Mouse (Mus musculus): ENCODE results near the gene Trim50.
"Not testable (repeated sequence)": the region's sequence is repeated elsewhere in the genome, so short reads cannot be mapped to it uniquely, and the experiment has no call there.

Trim50 gene

GRCm38 (mm10) chr5:135352995-135353394 lies at the start of gene Trim50:
Trim50 (plus strand) TSS chr5:135353295.
- no peak for DNase-seq

DNA sequence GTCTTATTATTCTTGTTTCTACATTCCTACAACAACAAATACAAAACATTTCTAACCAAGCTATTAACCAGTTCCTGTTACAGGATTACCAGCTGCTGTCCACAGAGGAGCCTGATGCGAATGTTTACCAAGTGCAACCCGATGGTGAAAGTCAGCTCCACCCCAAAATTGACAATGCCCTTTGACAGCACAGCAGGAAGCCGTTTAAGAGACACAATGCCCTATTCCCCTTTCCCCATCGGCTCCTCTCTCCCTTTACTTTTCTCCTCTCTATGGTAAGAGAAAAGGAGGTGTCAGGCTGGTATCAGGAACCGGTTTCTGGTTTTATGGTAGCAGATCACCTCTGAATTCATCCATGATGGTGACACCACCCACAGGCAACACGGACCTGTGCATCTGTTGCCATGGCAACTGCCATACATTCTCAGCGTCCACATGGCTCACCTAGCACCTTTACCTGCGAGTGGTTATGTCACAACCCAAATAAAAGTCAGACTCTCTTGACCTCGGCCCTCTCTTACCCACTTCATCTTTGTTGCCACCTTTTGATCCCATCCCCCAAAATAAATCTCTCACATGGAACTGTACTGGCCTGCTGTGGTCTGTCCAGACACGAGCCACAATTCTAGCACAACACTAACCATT lies 46.7 kb upstream of the Trim50 start:
- DNase-seq = no peak

GRCm38 (mm10) chr5:135316177-135316576 lies 36.9 kb upstream of the Trim50 start:
- no peak for DNase-seq

DNA sequence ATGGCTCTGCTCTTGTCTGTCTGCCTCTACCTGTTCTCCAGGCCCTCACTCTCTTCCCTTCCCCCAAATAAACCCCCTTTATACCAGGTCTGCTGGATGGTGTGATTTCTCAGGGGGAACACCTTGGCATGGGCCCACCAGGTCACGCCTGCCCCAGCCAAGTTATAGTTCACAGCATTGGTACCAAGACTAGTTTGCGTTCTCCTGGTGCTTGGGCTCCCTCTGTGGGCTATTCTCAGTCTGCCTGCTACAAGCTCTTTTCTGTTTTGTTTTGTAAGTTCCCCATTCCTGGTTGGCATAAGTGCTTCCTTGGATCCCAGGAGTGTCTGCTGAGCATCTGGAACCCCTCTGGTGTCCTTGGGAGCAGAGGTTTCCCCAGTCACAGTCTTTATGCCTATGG lies 33.2 kb upstream of the Trim50 start:
- DNase-seq = no peak

GRCm38 (mm10) chr5:135322197-135322596 lies 30.9 kb upstream of the Trim50 start:
- DNase-seq = no peak

DNA sequence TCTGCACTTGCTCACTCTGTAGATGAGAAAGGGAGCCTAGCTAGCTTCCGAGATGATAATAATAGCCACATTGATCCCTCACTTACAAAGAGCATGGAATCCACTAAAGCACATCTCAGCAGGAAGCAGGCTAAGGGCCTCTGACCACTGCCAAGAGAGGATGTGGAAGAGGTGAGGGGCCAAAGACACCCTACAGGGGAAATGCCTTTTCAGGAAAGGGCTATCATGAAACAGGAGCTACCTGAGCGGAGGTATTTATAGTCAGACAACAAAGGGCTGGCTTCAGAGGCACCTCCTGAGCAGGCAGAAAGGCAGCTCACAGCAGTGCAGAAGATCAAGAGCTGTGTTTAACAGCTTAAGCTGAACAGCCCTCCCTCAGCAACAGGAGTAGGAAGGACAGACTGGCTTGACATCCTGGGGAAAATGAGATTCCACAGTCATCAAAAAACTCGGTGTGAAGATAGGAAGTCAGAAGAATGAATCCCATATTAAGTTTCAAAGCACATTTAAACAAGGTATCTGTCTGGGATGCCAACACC lies 26.9 kb upstream of the Trim50 start:
- no peak for DNase-seq

- no peak for DNase-seq
Observed at GRCm38 (mm10) chr5:135329471-135329870, 23.6 kb upstream of the Trim50 start.

DNA sequence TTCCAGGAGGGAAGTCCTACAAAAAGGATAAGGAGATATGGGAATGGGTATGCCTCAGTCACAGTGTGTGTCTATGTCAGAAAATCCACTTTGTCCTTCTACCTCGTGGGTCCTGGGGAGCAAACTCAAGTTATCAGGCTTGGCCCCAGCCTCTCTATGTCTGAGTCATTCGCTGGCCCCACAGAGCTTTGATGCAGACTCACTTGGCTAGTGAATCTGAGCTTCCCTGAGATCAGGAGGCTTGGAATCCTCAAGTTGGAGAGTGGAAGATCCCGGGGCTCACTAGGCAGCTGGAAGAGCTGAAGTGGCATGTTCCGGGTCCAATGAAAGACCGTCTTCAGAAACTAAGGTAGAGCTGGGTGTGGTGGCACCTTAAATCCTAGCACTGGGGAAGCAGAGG lies 22.9 kb upstream of the Trim50 start:
- no peak for DNase-seq

- DNase-seq = no peak
Observed at GRCm38 (mm10) chr5:135331161-135331560, 21.9 kb upstream of the Trim50 start.

- no peak for DNase-seq
Observed at GRCm38 (mm10) chr5:135337575-135337974, 15.5 kb upstream of the Trim50 start.

DNA sequence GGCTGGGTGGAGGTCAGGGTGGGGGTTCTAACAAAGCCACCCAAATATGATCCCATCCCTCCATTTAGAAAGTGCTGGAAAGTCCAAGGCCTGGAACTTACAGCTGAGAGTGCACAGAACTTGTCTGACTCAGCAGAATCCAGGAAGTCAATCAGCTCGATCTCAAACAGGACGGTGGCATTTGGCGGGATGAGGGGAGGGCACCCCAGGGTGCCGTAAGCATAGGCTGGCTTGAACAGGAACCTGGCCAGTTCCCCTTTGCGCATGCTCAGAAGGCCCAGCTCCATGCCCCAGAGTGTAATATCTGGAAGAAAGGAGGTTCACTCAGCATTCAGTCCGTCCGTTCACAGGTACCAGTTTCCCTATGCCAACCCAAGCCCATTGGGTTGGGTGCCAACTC lies 7.1 kb upstream of the Trim50 start:
- no peak for DNase-seq

GRCm38 (mm10) chr5:135346430-135346829 lies 6.7 kb upstream of the Trim50 start:
- DNase-seq = peak; percentile 14

DNA sequence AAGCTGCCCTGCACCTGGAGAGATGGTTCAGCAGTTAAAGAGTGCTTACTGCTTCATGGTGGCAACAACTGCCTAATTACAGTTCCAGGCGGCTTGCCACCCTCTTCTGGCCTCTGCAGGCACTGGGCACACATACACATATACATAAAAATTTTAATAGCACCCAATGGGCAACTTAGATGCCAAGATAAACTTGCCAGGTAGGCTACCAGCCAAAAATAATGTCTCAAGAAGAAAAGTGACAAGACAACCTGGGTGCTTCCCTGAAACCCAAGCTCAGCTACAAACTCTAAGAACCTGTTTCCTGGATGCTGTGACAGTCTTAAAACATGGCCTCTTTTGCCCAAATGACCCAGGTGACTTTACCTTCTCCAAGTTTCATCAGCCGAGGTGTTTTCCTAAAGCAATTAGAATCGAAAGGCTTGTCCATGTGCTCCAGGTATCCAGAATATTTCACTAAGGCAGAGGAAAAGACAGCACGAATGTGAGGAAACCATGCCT lies 5.5 kb upstream of the Trim50 start:
- DNase-seq = no peak

DNA sequence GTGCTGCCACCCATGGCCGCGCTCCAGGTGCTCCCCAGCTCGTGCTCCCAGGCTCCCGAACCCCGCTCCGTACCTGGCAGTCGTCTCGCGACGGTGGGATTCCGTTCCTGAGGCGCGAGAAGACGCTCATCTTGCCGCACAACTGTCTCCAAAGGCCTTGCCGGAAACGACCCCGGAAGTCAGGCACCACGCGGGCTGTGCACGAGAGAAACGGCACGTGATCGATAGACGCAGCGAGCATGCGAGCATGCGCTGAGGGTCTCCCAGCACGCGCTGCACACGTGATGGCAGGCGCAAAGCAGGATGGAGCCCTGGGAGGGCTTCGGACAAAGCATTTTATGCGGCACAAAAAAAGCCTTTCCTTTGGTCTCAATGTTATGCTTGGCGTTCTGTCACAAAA lies 3.2 kb upstream of the Trim50 start, which contains the start of gene Fkbp6:
TSS of gene Fkbp6 (minus strand) at position 183 of the 400 bp plus-strand sequence.
- no peak for DNase-seq

GRCm38 (mm10) chr5:135351606-135352005 lies 1.5 kb upstream of the Trim50 start:
- no peak for DNase-seq

DNA sequence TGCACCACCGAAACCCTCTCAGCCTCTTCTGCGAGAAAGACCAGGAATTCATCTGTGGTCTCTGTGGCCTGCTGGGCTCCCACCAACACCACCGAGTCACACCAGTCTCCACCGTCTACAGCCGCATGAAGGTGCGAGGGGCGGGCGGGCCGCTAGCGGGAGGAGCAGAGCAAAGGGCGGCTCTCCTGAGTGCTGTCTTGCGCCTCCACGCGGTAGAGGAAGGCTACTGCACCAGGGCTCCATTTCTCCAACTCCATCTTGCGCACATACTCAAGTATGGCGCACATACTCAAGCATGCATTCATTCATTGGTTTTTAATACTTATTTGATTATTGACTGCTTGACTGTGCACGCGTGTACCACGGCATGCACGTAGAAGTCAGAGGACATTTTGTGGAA lies 469 bp downstream of the Trim50 start:
- DNase-seq = peak; percentile 67

- DNase-seq = no peak
Observed at GRCm38 (mm10) chr5:135356090-135356489, 3.0 kb downstream of the Trim50 start.

GRCm38 (mm10) chr5:135357556-135357955 lies 4.5 kb downstream of the Trim50 start:
- DNase-seq = no peak

- no peak for DNase-seq
Observed at GRCm38 (mm10) chr5:135359772-135360171, 6.7 kb downstream of the Trim50 start.

DNA sequence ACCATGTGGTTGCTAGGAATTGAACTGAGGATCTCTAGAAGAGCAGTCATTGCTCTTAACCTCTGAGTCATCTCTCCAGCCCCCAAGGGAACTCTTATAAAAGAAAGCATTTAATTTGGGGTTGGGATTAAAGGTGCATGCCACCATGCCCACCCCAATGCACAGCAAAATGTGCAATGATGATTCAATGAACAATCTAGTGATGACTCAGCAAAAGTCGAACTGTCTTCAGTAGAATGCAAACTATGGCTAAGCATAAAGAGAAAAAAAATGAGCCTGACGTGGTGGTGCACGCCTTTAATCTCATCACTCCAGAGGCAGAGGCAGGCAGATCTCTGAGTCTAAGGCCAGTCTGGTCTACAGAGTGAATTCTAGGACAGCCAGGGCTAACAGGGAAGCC lies 9.5 kb downstream of the Trim50 start:
- no peak for DNase-seq

DNA sequence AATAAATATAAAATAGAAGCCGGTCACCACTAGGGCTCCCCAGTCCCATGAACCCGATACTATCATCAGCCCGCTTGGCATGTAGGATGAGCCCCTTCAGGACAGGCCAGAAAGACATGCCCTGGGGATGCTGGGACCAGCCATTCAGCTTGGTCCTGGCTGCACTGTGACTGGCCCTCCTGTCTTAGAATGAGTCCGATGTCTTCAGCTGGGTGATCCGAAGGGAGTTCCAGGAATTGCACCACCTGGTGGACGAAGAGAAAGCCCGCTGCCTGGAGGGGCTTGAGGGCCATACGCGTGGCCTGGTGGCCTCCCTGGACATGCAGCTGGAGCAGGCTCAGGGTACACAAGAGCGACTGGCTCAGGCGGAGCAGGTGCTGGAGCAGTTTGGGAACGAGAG lies 10.4 kb downstream of the Trim50 start:
- peak; percentile 37 for DNase-seq

DNA sequence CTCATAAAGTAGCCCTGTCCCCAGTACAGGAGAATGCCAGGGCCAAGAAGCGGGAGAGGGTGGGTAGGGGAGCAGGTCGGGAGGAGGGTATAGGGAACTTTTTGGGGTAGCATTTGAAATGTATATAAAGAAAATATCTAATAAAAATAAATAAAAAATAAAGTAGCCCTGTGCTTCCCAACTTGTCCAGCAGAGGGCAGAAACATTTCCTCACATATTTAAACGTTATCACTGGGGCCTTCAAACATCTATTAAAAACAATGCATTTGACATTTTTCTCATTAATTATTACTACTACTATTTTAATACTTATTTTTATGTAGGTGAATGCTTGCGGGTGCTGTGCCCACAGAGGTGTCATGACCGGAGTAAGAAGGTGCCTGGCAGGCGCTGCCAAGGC lies 14.7 kb downstream of the Trim50 start:
- DNase-seq = no peak

GRCm38 (mm10) chr5:135368312-135368711 lies 15.2 kb downstream of the Trim50 start:
- no peak for DNase-seq

- DNase-seq = not testable (repeated sequence)
Observed at GRCm38 (mm10) chr5:135369196-135369595, 16.1 kb downstream of the Trim50 start.
